Comparison of ENCODE assay signal across 22 mouse cellular contexts in the genomic region with DNA sequence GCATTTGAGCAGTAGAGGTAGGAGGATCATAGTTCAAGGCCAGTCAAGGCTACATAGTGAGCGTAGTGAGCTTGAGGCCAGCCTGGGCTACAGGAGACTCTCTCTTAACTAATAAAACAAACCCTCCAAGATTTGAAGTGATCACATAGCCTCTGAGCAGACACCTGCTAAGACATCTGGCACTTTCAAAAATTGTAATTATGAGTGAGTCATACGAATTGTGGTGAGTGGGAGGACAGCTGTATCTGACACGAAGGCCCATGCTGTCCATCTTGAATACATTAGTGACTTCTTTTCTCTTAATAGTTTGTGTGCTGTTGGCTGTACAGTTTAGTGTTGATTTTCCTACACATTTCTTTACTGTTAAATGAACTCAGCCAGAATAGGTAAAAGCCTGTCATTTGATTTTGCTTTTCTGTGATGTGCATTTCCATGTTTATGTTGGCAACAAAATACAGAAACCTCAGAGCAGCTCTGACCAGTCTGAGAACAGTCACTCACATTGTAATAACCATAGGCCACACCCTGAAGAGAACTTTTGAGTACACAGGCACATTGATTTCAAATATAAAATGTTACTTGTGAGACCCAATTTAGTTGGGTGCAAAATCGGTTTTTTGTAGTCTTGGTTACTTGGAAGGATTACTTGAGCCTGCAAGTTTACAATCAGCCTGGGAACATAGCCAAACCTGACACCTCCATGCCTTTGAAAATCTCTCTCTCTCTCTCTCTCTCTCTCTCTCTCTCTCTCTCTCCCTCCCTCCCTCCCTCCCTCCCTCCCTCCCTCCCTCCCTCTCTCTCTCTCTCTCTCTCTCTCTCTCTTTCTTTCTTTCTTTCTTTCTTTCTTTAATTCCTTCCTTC. TPM values are rescaled to one million over a fixed set of nuclear protein-coding genes. Genes with fewer than 3 reads are reported as not detected.
DNase-seq lines count a peak whose midpoint lies in the region; ATAC-seq and TF ChIP-seq lines count a peak whose summit lies in the region.
"Had no signal": no experiment of that assay in that cellular context is flagged by ENCODE, and none has a peak within 500 bp of the region (broad histone marks: within the 10 kb centered on the region; RNA-seq: fewer than 3 reads in every experiment).

No protein-coding gene starts in this region.

- no peaks in the 10 kb centered on the region for H3K79me2 ChIP-seq in CH12.LX (replicated peaks; ENCODE audit: control insufficient read depth, extremely low read depth, insufficient read depth, poor library complexity, severe bottlenecking)

- in situ Hi-C loops in CH12.LX (cut with MboI; ENCODE audit: low pct_ligation_motif_present, low pct_unique_long_range_greater_than_20kb, low sequenced_read_pairs), result no loop called here

- peak overlapping the region; percentile 50 for H3K27ac ChIP-seq in limb, embryonic 12.5 days
- no peak overlapping the region for H3K27ac ChIP-seq in limb, embryonic 10.5 days
- no peak overlapping the region for H3K27ac ChIP-seq in CH12.LX (ENCODE audit: insufficient read depth, low read depth)
- H3K27ac ChIP-seq in lung, postnatal 0 days (ENCODE audit: low read length), result no peak overlapping the region
- H3K27ac ChIP-seq: hindbrain, embryonic 14.5 days; liver, embryonic 12.5 days; neural tube, embryonic 15.5 days; stomach, embryonic 15.5 days had no signal

- TF ChIP-seq EP300 in CH12.LX (IDR thresholded peaks at IDR 0.05; ENCODE audit: low read length), result peak; percentile 8; the same call in 1 of the 2 replicates
- no peak for TF ChIP-seq EP300 in lung, postnatal 0 days (IDR thresholded peaks at IDR 0.05)

- TF ChIP-seq POLR2A in CH12.LX (IDR thresholded peaks at IDR 0.05; ENCODE audit: low read depth, low read length), result no peak

- dilution Hi-C loops in CH12.LX (cut with MboI; ENCODE audit: extremely low pct_ligation_motif_present, extremely low pct_unique_long_range_greater_than_20kb, low sequenced_read_pairs), result no loop called here

- TF ChIP-seq CTCF in CH12.LX (conservative IDR thresholded peaks at IDR 0.05 in 1 of 2, IDR thresholded peaks at IDR 0.05 in 1 of 2; ENCODE audit: low read depth in 2 of 2, low read length in 2 of 2), result no peak
- no peak for TF ChIP-seq CTCF in lung, postnatal 0 days (IDR thresholded peaks at IDR 0.05)

- no peak overlapping the region for H3K4me2 ChIP-seq in limb, embryonic 12.5 days
- H3K4me2 ChIP-seq in CH12.LX (ENCODE audit: insufficient read depth, low read depth, poor library complexity, severe bottlenecking), result no peak overlapping the region
- H3K4me2 ChIP-seq in lung, postnatal 0 days (replicated peaks; ENCODE audit: low read depth, low read length), result no peak overlapping the region
- H3K4me2 ChIP-seq: heart, embryonic 12.5 days; hindbrain, embryonic 14.5 days; liver, embryonic 12.5 days; neural tube, embryonic 15.5 days; stomach, embryonic 15.5 days had no signal

- no peak overlapping the region for H3K4me3 ChIP-seq in limb, embryonic 12.5 days (replicated peaks)
- no peak overlapping the region for H3K4me3 ChIP-seq in limb, embryonic 10.5 days
- H3K4me3 ChIP-seq in CH12.LX (replicated peaks in 1 of 3; ENCODE audit: low read depth in 2 of 3, low read length in 2 of 3, poor library complexity in 1 of 3), result no peak overlapping the region
- no peak overlapping the region for H3K4me3 ChIP-seq in lung, postnatal 0 days (ENCODE audit: low read depth, low read length)
- H3K4me3 ChIP-seq: heart, embryonic 12.5 days; liver, embryonic 12.5 days; neural tube, embryonic 15.5 days; stomach, embryonic 15.5 days had no signal

- ATAC-seq in limb, embryonic 12.5 days (ENCODE audit: insufficient number of reproducible peaks, insufficient read depth, low FRiP score, low TSS enrichment, low read depth), result no peak
- no peak for ATAC-seq in lung, postnatal 0 days
- ATAC-seq: liver, embryonic 12.5 days had no signal

- 76% methylated on average over 4 of the region's 4 CpGs for WGBS in limb, embryonic 12.5 days
- 88% methylated on average over 4 of the region's 4 CpGs for WGBS in limb, embryonic 10.5 days
- whole genome bisulfite sequencing in lung, postnatal 0 days, result 66% methylated on average over 4 of the region's 4 CpGs

- no peak for DNase-seq in limb, embryonic 10.5 days (ENCODE audit: low spot score)
- no peak for DNase-seq in CH12.LX (ENCODE audit: extremely low read depth)
- DNase-seq in brain, adult 2 months (ENCODE audit: low read depth, low spot score), result peak; percentile 69
- peak; percentile 47 for DNase-seq in telencephalon, adult 2 months (ENCODE audit: low read depth, low spot score)
- DNase-seq in retina, postnatal 1 day, result no peak
- no peak for DNase-seq in lung, postnatal 0 days (ENCODE audit: low spot score)
- DNase-seq: adrenal gland, postnatal 10 days; cerebellum, adult 11-12 months; cerebellum, postnatal 25 days; embryo, embryonic 11 days; kidney, adult 8-10 months; kidney, postnatal 14 days; layer of hippocampus, adult 9-11 months; lung, adult 2 months; midbrain, embryonic 14.5 days had no signal

- H3K4me1 ChIP-seq in limb, embryonic 12.5 days (replicated peaks), result no peaks in the 10 kb centered on the region; the same call in 1 of the 2 replicates
- H3K4me1 ChIP-seq in limb, embryonic 10.5 days, result no peaks in the 10 kb centered on the region
- H3K4me1 ChIP-seq in CH12.LX (ENCODE audit: control insufficient read depth in 1 of 2, insufficient read depth in 2 of 2), result peaks cover 0 to 14% of the 10 kb centered on the region in 2 experiments; a peak in 1 of 4 replicates
- H3K4me1 ChIP-seq in lung, postnatal 0 days (ENCODE audit: insufficient read depth, low read depth, low read length), result no peaks in the 10 kb centered on the region
- H3K4me1 ChIP-seq: neural tube, embryonic 15.5 days; stomach, embryonic 15.5 days had no signal

- H3K9me3 ChIP-seq in limb, embryonic 12.5 days, result no peaks in the 10 kb centered on the region
- H3K9me3 ChIP-seq in limb, embryonic 10.5 days (replicated peaks), result no peaks in the 10 kb centered on the region
- H3K9me3 ChIP-seq in CH12.LX (replicated peaks; ENCODE audit: low read length), result no peaks in the 10 kb centered on the region
- H3K9me3 ChIP-seq in lung, postnatal 0 days (ENCODE audit: low read length), result no peaks in the 10 kb centered on the region
- H3K9me3 ChIP-seq: heart, embryonic 12.5 days; liver, embryonic 12.5 days; neural tube, embryonic 15.5 days; stomach, embryonic 15.5 days had no signal

- no peak for TF ChIP-seq RAD21 in CH12.LX (IDR thresholded peaks at IDR 0.05; ENCODE audit: low read depth, low read length)

- H3K9ac ChIP-seq in limb, embryonic 12.5 days (replicated peaks), result no peak overlapping the region
- H3K9ac ChIP-seq in CH12.LX (ENCODE audit: insufficient read depth, low read depth), result no peak overlapping the region
- no peak overlapping the region for H3K9ac ChIP-seq in lung, postnatal 0 days (replicated peaks; ENCODE audit: low read depth)
- H3K9ac ChIP-seq: heart, embryonic 12.5 days; hindbrain, embryonic 14.5 days; liver, embryonic 12.5 days; neural tube, embryonic 15.5 days; stomach, embryonic 15.5 days had no signal

- H3K27me3 ChIP-seq in limb, embryonic 12.5 days, result no peaks in the 10 kb centered on the region
- no peaks in the 10 kb centered on the region for H3K27me3 ChIP-seq in limb, embryonic 10.5 days (ENCODE audit: low read depth, poor library complexity, severe bottlenecking)
- H3K27me3 ChIP-seq in CH12.LX (replicated peaks), result no peaks in the 10 kb centered on the region
- H3K27me3 ChIP-seq in lung, postnatal 0 days (replicated peaks; ENCODE audit: insufficient read depth, low read length), result no peaks in the 10 kb centered on the region
- H3K27me3 ChIP-seq: heart, embryonic 12.5 days; liver, embryonic 12.5 days; neural tube, embryonic 15.5 days; stomach, embryonic 15.5 days had no signal

- peaks cover 65% of the 10 kb centered on the region for H3K36me3 ChIP-seq in limb, embryonic 12.5 days
- H3K36me3 ChIP-seq in limb, embryonic 10.5 days, result peaks cover 68% of the 10 kb centered on the region
- peaks cover 38 to 93% of the 10 kb centered on the region in 2 experiments for H3K36me3 ChIP-seq in CH12.LX (replicated peaks in 1 of 2; ENCODE audit: control insufficient read depth in 1 of 2, insufficient read depth in 1 of 2, low read length in 1 of 2)
- H3K36me3 ChIP-seq in lung, postnatal 0 days (ENCODE audit: insufficient read depth, low read length), result no peaks in the 10 kb centered on the region; the same call in 1 of the 2 replicates

TF ChIP-seq in CH12.LX, 34 proteins besides CTCF, POLR2A, EP300 and RAD21:
- TF ChIP-seq USF1 (IDR thresholded peaks at IDR 0.05; ENCODE audit: low read depth, low read length) (no peak), MAX (IDR thresholded peaks at IDR 0.05; ENCODE audit: low read length) (no peak; the same call in 1 of the 2 replicates), TCF12 (IDR thresholded peaks at IDR 0.05; ENCODE audit: low read depth, low read length) (peak; percentile 56; the same call in 1 of the 2 replicates), SIN3A (IDR thresholded peaks at IDR 0.05; ENCODE audit: low read length) (no peak), MYC (IDR thresholded peaks at IDR 0.05; ENCODE audit: low read depth, low read length) (no peak), CHD1 (IDR thresholded peaks at IDR 0.05; ENCODE audit: low read depth, low read length) (no peak), HCFC1 (IDR thresholded peaks at IDR 0.05; ENCODE audit: low read depth, low read length) (no peak), ZKSCAN1 (IDR thresholded peaks at IDR 0.05; ENCODE audit: borderline replicate concordance, low read depth, low read length) (no peak), JUND (conservative IDR thresholded peaks at IDR 0.05; ENCODE audit: low read depth, low read length) (0 out of 2 replicates have a peak, but pooled peaks have one; percentile 18), ETS1 (conservative IDR thresholded peaks at IDR 0.05; ENCODE audit: low read depth, low read length) (peak; percentile 39; the same call in 1 of the 2 replicates)

RNA-seq across cellular contexts. Expression of gene Zfp750, which starts 16.9 kb away (rescaled TPM):
- 1.4 and 1.6 TPM in 2 replicates for polyA plus RNA-seq in limb, embryonic 12.5 days (2016; fragmentation: Nextera tagmentation; extraction: Ambion mirVana)
- polyA plus RNA-seq in limb, embryonic 10.5 days (2016; fragmentation: Nextera tagmentation; extraction: Ambion mirVana), result 0.51 and 1.4 TPM in 2 replicates
- total RNA-seq in CH12.LX (2012; rRNA removed) (0.34 and 0.38 TPM in 2 replicates), CH12.LX (2014; rRNA removed) (0.11 and 0.14 TPM in 2 replicates)
- polyA plus RNA-seq in CH12.LX (2012; ENCODE audit: insufficient read length, low read depth), result 0.33 and 0.54 TPM in 2 replicates
- 0.63 and 1.0 TPM in 2 replicates for polyA plus RNA-seq in lung, postnatal 0 days (2015; fragmentation: Nextera tagmentation; extraction: Ambion mirVana)
- total RNA-seq: megakaryocyte progenitor cell, adult 5-6 weeks had no signal

RNA-seq across cellular contexts. Expression of gene Tbcd, which starts 50.5 kb away (rescaled TPM):
- polyA plus RNA-seq in limb, embryonic 12.5 days (2016; fragmentation: Nextera tagmentation; extraction: Ambion mirVana), result 48.9 and 50.7 TPM in 2 replicates
- polyA plus RNA-seq in limb, embryonic 10.5 days (2016; fragmentation: Nextera tagmentation; extraction: Ambion mirVana), result 47.8 and 54.9 TPM in 2 replicates
- total RNA-seq in CH12.LX (2012; rRNA removed) (85.6 and 86.7 TPM in 2 replicates), CH12.LX (2014; rRNA removed) (57.7 and 62.1 TPM in 2 replicates)
- polyA plus RNA-seq in CH12.LX (2012; ENCODE audit: insufficient read length, low read depth), result 70.4 and 73.3 TPM in 2 replicates
- 21.5 and 24.4 TPM in 2 replicates for polyA plus RNA-seq in lung, postnatal 0 days (2015; fragmentation: Nextera tagmentation; extraction: Ambion mirVana)

Comparison
In these comparisons a context has a peak if more than half of its experiments do, and no peak if none do; other contexts are left out.
1. DNase-seq: peak in brain, adult 2 months (single experiment) and telencephalon, adult 2 months (single experiment); none in limb, embryonic 10.5 days (single experiment), CH12.LX (single experiment), retina, postnatal 1 day (single experiment) and lung, postnatal 0 days (single experiment).